Mouse (Mus musculus) ES-E14 (cell line): ENCODE results near the gene Prr5l. TPM values are rescaled to one million over a fixed set of nuclear protein-coding genes. Genes with fewer than 3 reads are reported as not detected.

Experiments used
- DNase-seq: peaks from one replicate; pipeline ENCODE4 v3.0.0-alpha.2; 2013; ENCODE audit warnings: low read depth, low spot score
- H3K27ac ChIP-seq: 2 replicates; pipeline ENCODE4 v1.5.1; 2012; ENCODE audit warnings: low read depth, mild to moderate bottlenecking, low read length, moderate library complexity, mixed read lengths; ENCODE audit not compliant: poor library complexity, insufficient read depth, severe bottlenecking
- H3K36me3 ChIP-seq: 2 replicates; pipeline ENCODE4 v1.6.1; 2012; ENCODE audit warnings: mild to moderate bottlenecking, low read length, moderate library complexity, mixed read lengths; ENCODE audit not compliant: control insufficient read depth, poor library complexity, insufficient read depth, severe bottlenecking
- H3K4me1 ChIP-seq, 2 experiments: fragments of 150-350 bp in 1 of 2; sonication (generic) in 1 of 2; 2 replicates each; pipeline ENCODE4 v1.6.1; 2012; ENCODE audit warnings: low read length in 2 of 2, mild to moderate bottlenecking in 1 of 2, mixed read lengths in 1 of 2; ENCODE audit not compliant: control insufficient read depth in 2 of 2, insufficient read depth in 2 of 2, poor library complexity in 1 of 2
- H3K4me3 ChIP-seq, 2 experiments: fragments of 150-350 bp in 1 of 2; sonication (generic) in 1 of 2; 2 replicates each; pipeline ENCODE4 v1.5.1; 2012; ENCODE audit warnings: low read length in 2 of 2, low read depth in 1 of 2, mild to moderate bottlenecking in 1 of 2, mixed read lengths in 1 of 2; ENCODE audit not compliant: insufficient read depth in 1 of 2, poor library complexity in 1 of 2, severe bottlenecking in 1 of 2
- H3K9ac ChIP-seq: 2 replicates; pipeline ENCODE4 v1.6.1; 2012; ENCODE audit warnings: low read depth, mild to moderate bottlenecking, low read length, mixed read lengths; ENCODE audit not compliant: poor library complexity, insufficient read depth, severe bottlenecking
- H3K9me3 ChIP-seq: fragments of 150-350 bp; sonication (generic); 2 replicates; pipeline ENCODE4 v1.6.1; 2012; ENCODE audit warnings: low read depth, mild to moderate bottlenecking, low read length; ENCODE audit not compliant: control insufficient read depth, insufficient read depth
- CHD2 ChIP-seq: IDR thresholded peaks from 2 replicates; pipeline ENCODE4 v1.6.1; 2014; ENCODE audit warnings: mild to moderate bottlenecking, low read depth, low read length, inconsistent platforms
- HCFC1 ChIP-seq: IDR thresholded peaks from 2 replicates; pipeline ENCODE4 v1.6.1; 2012; ENCODE audit warnings: low read length, inconsistent platforms, borderline replicate concordance; ENCODE audit not compliant: insufficient read depth
- MAFK ChIP-seq: IDR thresholded peaks from 2 replicates; pipeline ENCODE4 v1.6.1; 2014; ENCODE audit warnings: mild to moderate bottlenecking, low read depth, low read length, inconsistent platforms; ENCODE audit not compliant: insufficient read depth
- ZC3H11A ChIP-seq: IDR thresholded peaks from 2 replicates; pipeline ENCODE4 v1.6.1; 2012; ENCODE audit warnings: low read depth, mild to moderate bottlenecking, inconsistent platforms, low read length, borderline replicate concordance
- ZNF384 ChIP-seq: IDR thresholded peaks from 2 replicates; pipeline ENCODE4 v1.6.1; 2012; ENCODE audit warnings: low read depth, low read length, inconsistent platforms
- in situ Hi-C, 2 experiments: fragments of 600-800 bp; cut with MboI; formaldehyde crosslinking; loops; one replicate each; pipeline ENCODE4 v1.15.1; 2025; ENCODE audit warnings: low sequenced_read_pairs in 2 of 2, inconsistent platforms in 1 of 2; ENCODE audit not compliant: unreplicated experiment in 2 of 2
- total RNA-seq: library from RNA; depleted of rRNA; stranded (reverse); fragments of 300-350 nt; gene quantifications from 2 replicates; pipeline ENCODE4 v1.2.3, GENCODE M21; 2012

Prr5l gene
- total RNA-seq, 1 experiment, result 4.5 TPM

- in situ Hi-C loops, result loop anchor here in 1 of 2 experiments (25.0 kb wide), 1 partner anchor 539 kb away; the partner anchor contains the start of gene Fjx1
- DNase-seq, result no peak
- Histone ChIP-seq H3K4me3 (no peak overlapping the region), H3K9me3 (no peaks in the 10 kb centered on the region), H3K9ac (no peak overlapping the region), H3K4me1 (no peaks in the 10 kb centered on the region), H3K36me3 (no peaks in the 10 kb centered on the region), H3K27ac (no peak overlapping the region)
- no peak for TF ChIP-seq ZC3H11A
- TF ChIP-seq MAFK, result no peak
- TF ChIP-seq CHD2, result no peak
- TF ChIP-seq ZNF384, result no peak
- no peak for TF ChIP-seq HCFC1
Observed at GRCm38 (mm10) chr2:101923181-101923580, 40.4 kb upstream of the Prr5l start.

GRCm38 (mm10) chr2:101922302-101922701, 39.5 kb upstream of the Prr5l start:
- Histone ChIP-seq H3K9me3 (no peaks in the 10 kb centered on the region), H3K4me3 (no peak overlapping the region), H3K4me1 (no peaks in the 10 kb centered on the region), H3K9ac (no peak overlapping the region), H3K27ac (no peak overlapping the region), H3K36me3 (no peaks in the 10 kb centered on the region)
- in situ Hi-C loops, result loop anchor here in 1 of 2 experiments (25.0 kb wide), 1 partner anchor 540 kb away; the partner anchor contains the start of gene Fjx1
- TF ChIP-seq ZC3H11A, result no peak
- TF ChIP-seq CHD2, result no peak
- TF ChIP-seq HCFC1, result no peak
- no peak for TF ChIP-seq ZNF384
- TF ChIP-seq MAFK, result no peak
- DNase-seq, result no peak

- H3K4me1 ChIP-seq, result no peaks in the 10 kb centered on the region
- in situ Hi-C loops, result loop anchor here in 1 of 2 experiments (25.0 kb wide), 1 partner anchor 542 kb away; the partner anchor contains the start of gene Fjx1
- H3K9me3 ChIP-seq, result no peaks in the 10 kb centered on the region
- no peaks in the 10 kb centered on the region for H3K36me3 ChIP-seq
- H3K4me3 ChIP-seq, result no peak overlapping the region
- no peak for DNase-seq
- no peak overlapping the region for H3K9ac ChIP-seq
- TF ChIP-seq HCFC1 (no peak), ZNF384 (no peak), MAFK (no peak), CHD2 (no peak), ZC3H11A (no peak)
- H3K27ac ChIP-seq, result no peak overlapping the region
Observed at GRCm38 (mm10) chr2:101920136-101920554, 37.3 kb upstream of the Prr5l start.

- Histone ChIP-seq H3K36me3 (no peaks in the 10 kb centered on the region), H3K9ac (no peak overlapping the region), H3K9me3 (no peaks in the 10 kb centered on the region), H3K4me1 (no peaks in the 10 kb centered on the region), H3K4me3 (no peak overlapping the region), H3K27ac (no peak overlapping the region)
- no peak for DNase-seq
- in situ Hi-C loops, result loop anchor here in 1 of 2 experiments (25.0 kb wide), 1 partner anchor 544 kb away; the partner anchor contains the start of gene Fjx1
- no peak for TF ChIP-seq HCFC1
- TF ChIP-seq ZNF384, result no peak
- TF ChIP-seq MAFK, result no peak
- no peak for TF ChIP-seq ZC3H11A
- no peak for TF ChIP-seq CHD2
Observed at GRCm38 (mm10) chr2:101918518-101918917, 35.7 kb upstream of the Prr5l start.
